8 mouse cellular contexts compared by ENCODE assay signal in the genomic region with DNA sequence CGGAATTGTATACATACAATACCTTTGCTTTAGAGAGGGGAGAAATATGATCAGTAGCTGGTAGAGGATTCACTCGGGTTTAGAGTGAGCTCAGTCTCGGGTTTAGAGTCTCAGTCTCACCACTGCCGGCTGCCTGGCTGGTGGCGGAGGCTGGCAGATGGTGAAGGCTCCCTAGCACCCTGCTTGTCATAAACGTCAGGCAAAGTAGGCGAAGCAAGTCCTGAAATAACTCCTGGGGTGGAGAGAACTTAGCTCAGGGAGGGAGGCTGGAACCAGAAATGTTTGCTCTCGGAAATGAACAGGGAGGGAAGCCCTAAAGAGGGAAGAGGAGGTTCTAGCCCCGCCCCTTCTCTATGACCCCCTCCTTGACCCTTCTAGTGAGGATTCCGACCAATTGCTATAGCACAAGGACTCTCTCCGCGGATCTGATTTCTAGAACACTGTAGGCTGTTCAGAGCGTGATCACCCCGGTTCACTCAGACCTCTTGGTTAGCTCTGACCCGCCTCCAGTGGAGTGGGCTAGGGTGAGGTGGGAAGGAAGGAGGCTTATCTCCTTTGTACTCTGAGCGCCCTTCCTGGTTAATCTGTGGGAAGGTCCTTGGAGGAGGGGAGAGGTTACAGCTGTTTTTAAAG. TPM values are rescaled to one million over a fixed set of nuclear protein-coding genes. Genes with fewer than 3 reads are reported as not detected.
DNase-seq lines count a peak whose midpoint lies in the region; TF ChIP-seq lines count a peak whose summit lies in the region.
"Had no signal": no experiment of that assay in that cellular context is flagged by ENCODE, and none has a peak within 500 bp of the region (broad histone marks: within the 10 kb centered on the region; RNA-seq: fewer than 3 reads in every experiment).

No protein-coding gene starts in this region.

- H3K36me3 ChIP-seq in thymus, adult 2 months (ENCODE audit: control insufficient read depth, insufficient read depth, low read length) = no peaks in the 10 kb centered on the region
- H3K36me3 ChIP-seq: neural tube, embryonic 12.5 days had no signal

- H3K27me3 ChIP-seq in thymus, adult 2 months (ENCODE audit: control insufficient read depth, insufficient read depth, low read length) = no peaks in the 10 kb centered on the region
- H3K27me3 ChIP-seq: neural tube, embryonic 12.5 days had no signal

- no peaks in the 10 kb centered on the region for H3K4me1 ChIP-seq in thymus, adult 2 months (replicated peaks; ENCODE audit: control insufficient read depth, insufficient read depth, low read length)

- TF ChIP-seq CTCF in thymus, adult 2 months (IDR thresholded peaks at IDR 0.05; ENCODE audit: borderline replicate concordance, control insufficient read depth, extremely low read depth, insufficient read depth, low read length, poor library complexity) = no peak

- TF ChIP-seq POLR2A in thymus, adult 2 months (IDR thresholded peaks at IDR 0.05; ENCODE audit: control insufficient read depth, extremely low read depth, insufficient read depth, low read length, poor library complexity) = no peak

- 48% methylated on average over 16 of the region's 16 CpGs for WGBS in thymus, adult 2 months

- H3K27ac ChIP-seq in thymus, adult 2 months (ENCODE audit: control insufficient read depth, insufficient read depth, low read length) = no peak overlapping the region
- H3K27ac ChIP-seq: neural tube, embryonic 12.5 days had no signal

- H3K4me3 ChIP-seq in thymus, adult 2 months (ENCODE audit: control insufficient read depth, insufficient read depth, low read length) = no peak overlapping the region
- H3K4me3 ChIP-seq: neural tube, embryonic 12.5 days had no signal

- DNase-seq in ES-CJ7 (ENCODE audit: low read depth, low spot score) = peak; percentile 73
- peak; percentile 48 for DNase-seq in WW6 (ENCODE audit: low read depth, low spot score)
- peak; percentile 63 to 84 for DNase-seq in heart, adult 18-20 months
- DNase-seq in kidney, postnatal 25 days = peak; percentile 47 to 68
- peak; percentile 65 for DNase-seq in lung, postnatal 14 days
- DNase-seq in cerebellum, adult 8-10 months = no peak
- no peak for DNase-seq in thymus, adult 2 months

RNA-seq across cellular contexts. Expression of a gene that starts 7.8 kb away (rescaled TPM):
- 10 to 100 TPM; 19.6 to 22.5 TPM for total RNA-seq in heart, adult 18-20 months (2021)
- 4.1 and 5.0 TPM in 2 replicates for polyA plus RNA-seq in thymus, adult 2 months (2012; rRNA removed)

RNA-seq across cellular contexts. Expression of a gene that starts 46.1 kb away (rescaled TPM):
- total RNA-seq in heart, adult 18-20 months (2021) = 10 to 100 TPM; 43.7 to 52.3 TPM
- polyA plus RNA-seq in thymus, adult 2 months (2012; rRNA removed) = 36.5 and 39.2 TPM in 2 replicates

RNA-seq across cellular contexts. Expression of a gene that starts 59.6 kb away (rescaled TPM):
- 10 to 100 TPM; 16.4 to 17.2 TPM for total RNA-seq in heart, adult 18-20 months (2021)
- polyA plus RNA-seq in thymus, adult 2 months (2012; rRNA removed) = 30.5 and 33.1 TPM in 2 replicates

Comparison
In these comparisons a context has a peak if more than half of its experiments do, and no peak if none do; other contexts are left out.
1. DNase-seq: peak in ES-CJ7 (single experiment), WW6 (single experiment), heart, adult 18-20 months (2 of 2), kidney, postnatal 25 days (2 of 2) and lung, postnatal 14 days (single experiment); none in cerebellum, adult 8-10 months (single experiment) and thymus, adult 2 months (single experiment).